Mouse (Mus musculus): ENCODE results near the gene Ace.

- TF ChIP-seq MAFK (IDR thresholded peaks at IDR 0.05; ENCODE audit: insufficient read depth, low read depth, low read length) (peak; percentile 84), HCFC1 (IDR thresholded peaks at IDR 0.05; ENCODE audit: borderline replicate concordance, insufficient read depth, low read length) (no peak)
These were observed 17.2 kb upstream of the Ace start for GRCm38 (mm10) chr11:105950519-105950918.
